Mouse (Mus musculus) erythroblast, embryonic 14.5 days (primary cell): ENCODE data around the gene Gm42715. TPM values are rescaled to one million over a fixed set of nuclear protein-coding genes. Genes with fewer than 3 reads are reported as not detected.
"Not testable (repeated sequence)": the region's sequence is repeated elsewhere in the genome, so short reads cannot be mapped to it uniquely, and the experiment has no call there.

Source experiments
- H3K27me3 ChIP-seq: 2 replicates; pipeline ENCODE4 v1.6.1; 2012; ENCODE audit warnings: inconsistent platforms; ENCODE audit not compliant: control insufficient read depth
- H3K36me3 ChIP-seq: 2 replicates; pipeline ENCODE4 v1.6.1; 2012; ENCODE audit warnings: mild to moderate bottlenecking, inconsistent platforms; ENCODE audit not compliant: control insufficient read depth
- H3K4me1 ChIP-seq: 2 replicates; pipeline ENCODE4 v1.6.1; 2012; ENCODE audit warnings: inconsistent platforms; ENCODE audit not compliant: control insufficient read depth
- H3K4me3 ChIP-seq: replicated peaks from 2 replicates; pipeline ENCODE3; 2012; ENCODE audit warnings: moderate library complexity, mild to moderate bottlenecking, inconsistent platforms
- H3K9me3 ChIP-seq: 2 replicates; pipeline ENCODE4 v1.6.1; 2012; ENCODE audit warnings: low read length, inconsistent platforms, mixed read lengths; ENCODE audit not compliant: control insufficient read depth
- GATA1 ChIP-seq: IDR thresholded peaks from 2 replicates; pipeline ENCODE4 v1.6.1; 2012; ENCODE audit warnings: low read length, inconsistent platforms, mixed read lengths
- TAL1 ChIP-seq: IDR thresholded peaks from 3 replicates; pipeline ENCODE4 v1.6.1; 2012; ENCODE audit warnings: low read length, inconsistent platforms, mixed read lengths
- polyA plus RNA-seq: library from polyadenylated mRNA; stranded (reverse); fragments of >175 nt; gene quantifications from 2 replicates; pipeline ENCODE4 v1.2.3, GENCODE M21; 2012

Gene Gm42715
- polyA plus RNA-seq, 1 experiment, result 7.0 TPM

GRCm38 (mm10) chr7:127476855-127477254 is 42.5 kb upstream of the Gm42715 start:
- Histone ChIP-seq H3K36me3 (peaks cover 74% of the 10 kb centered on the region), H3K9me3 (no peaks in the 10 kb centered on the region), H3K4me3 (peak overlapping the region; percentile 92), H3K4me1 (peaks cover 66% of the 10 kb centered on the region), H3K27me3 (no peaks in the 10 kb centered on the region)
- TF ChIP-seq GATA1 (no peak), TAL1 (no peak)

GRCm38 (mm10) chr7:127477687-127478634 is 41.4 kb upstream of the Gm42715 start:
- no peaks in the 10 kb centered on the region for H3K9me3 ChIP-seq
- peak overlapping the region; percentile 92 for H3K4me3 ChIP-seq
- peaks cover 76% of the 10 kb centered on the region for H3K36me3 ChIP-seq
- peaks cover 63% of the 10 kb centered on the region for H3K4me1 ChIP-seq
- H3K27me3 ChIP-seq, result no peaks in the 10 kb centered on the region
- TF ChIP-seq GATA1, result no peak

GRCm38 (mm10) chr7:127478635-127479317 is 40.6 kb upstream of the Gm42715 start, which contains the start of gene Fbrs:
Fbrs (plus strand) TSS chr7:127479199.
- H3K36me3 ChIP-seq, result peaks cover 76% of the 10 kb centered on the region
- TF ChIP-seq TAL1 (no peak), GATA1 (no peak)
- no peaks in the 10 kb centered on the region for H3K9me3 ChIP-seq
- H3K4me1 ChIP-seq, result peaks cover 59% of the 10 kb centered on the region
- peak within 1 kb of the TSS; percentile 92 for H3K4me3 ChIP-seq
- no peaks in the 10 kb centered on the region for H3K27me3 ChIP-seq

- peak overlapping the region; percentile 92 for H3K4me3 ChIP-seq
- H3K9me3 ChIP-seq, result no peaks in the 10 kb centered on the region
- H3K36me3 ChIP-seq, result peaks cover 76% of the 10 kb centered on the region
- H3K27me3 ChIP-seq, result no peaks in the 10 kb centered on the region
- TF ChIP-seq TAL1 (no peak), GATA1 (no peak)
- H3K4me1 ChIP-seq, result peaks cover 60% of the 10 kb centered on the region
These were observed 39.8 kb upstream of the Gm42715 start for GRCm38 (mm10) chr7:127479318-127480225.

- Histone ChIP-seq H3K9me3 (no peaks in the 10 kb centered on the region), H3K4me1 (peaks cover 57% of the 10 kb centered on the region), H3K27me3 (no peaks in the 10 kb centered on the region), H3K36me3 (peaks cover 76% of the 10 kb centered on the region), H3K4me3 (peak overlapping the region; percentile 92)
- TF ChIP-seq GATA1, result no peak
- TF ChIP-seq TAL1, result no peak
These were observed 39.1 kb upstream of the Gm42715 start for GRCm38 (mm10) chr7:127480321-127480720.

GRCm38 (mm10) chr7:127485416-127485815 is 34.0 kb upstream of the Gm42715 start:
- no peak for TF ChIP-seq GATA1
- TF ChIP-seq TAL1, result no peak
- Histone ChIP-seq H3K27me3 (no peaks in the 10 kb centered on the region), H3K36me3 (peaks cover 98% of the 10 kb centered on the region), H3K4me1 (peaks cover 21% of the 10 kb centered on the region), H3K4me3 (no peak overlapping the region), H3K9me3 (no peaks in the 10 kb centered on the region)

GRCm38 (mm10) chr7:127488364-127488763 is 31.0 kb upstream of the Gm42715 start:
- H3K4me3 ChIP-seq, H3K27me3 ChIP-seq, H3K9me3 ChIP-seq, H3K4me1 ChIP-seq: not testable (repeated sequence)
- H3K36me3 ChIP-seq, result peaks cover 91% of the 10 kb centered on the region

- Histone ChIP-seq H3K9me3 (no peaks in the 10 kb centered on the region), H3K27me3 (no peaks in the 10 kb centered on the region), H3K4me1 (peaks cover 2% of the 10 kb centered on the region), H3K4me3 (no peak overlapping the region), H3K36me3 (peaks cover 75% of the 10 kb centered on the region)
- no peak for TF ChIP-seq GATA1
- no peak for TF ChIP-seq TAL1
These were observed 29.4 kb upstream of the Gm42715 start for GRCm38 (mm10) chr7:127489982-127490381.

- Histone ChIP-seq H3K9me3 (no peaks in the 10 kb centered on the region), H3K27me3 (no peaks in the 10 kb centered on the region), H3K4me1 (peaks cover 2% of the 10 kb centered on the region), H3K4me3 (no peak overlapping the region), H3K36me3 (peaks cover 56% of the 10 kb centered on the region)
- TF ChIP-seq GATA1 (no peak), TAL1 (no peak)
These were observed 27.5 kb upstream of the Gm42715 start for GRCm38 (mm10) chr7:127491846-127492245.
